Mouse (Mus musculus) stomach, postnatal 0 days (tissue): ENCODE measurements around the gene Krtap28-10.

Experiments
- CTCF ChIP-seq: IDR thresholded peaks from 2 replicates; pipeline ENCODE4 v1.5.1; 2016; ENCODE audit warnings: antibody characterized with exemption, low read depth, mild to moderate bottlenecking, moderate library complexity
- EP300 ChIP-seq: optimal IDR thresholded peaks from 2 replicates; pipeline ENCODE3; 2016; ENCODE audit warnings: antibody characterized with exemption

DNA sequence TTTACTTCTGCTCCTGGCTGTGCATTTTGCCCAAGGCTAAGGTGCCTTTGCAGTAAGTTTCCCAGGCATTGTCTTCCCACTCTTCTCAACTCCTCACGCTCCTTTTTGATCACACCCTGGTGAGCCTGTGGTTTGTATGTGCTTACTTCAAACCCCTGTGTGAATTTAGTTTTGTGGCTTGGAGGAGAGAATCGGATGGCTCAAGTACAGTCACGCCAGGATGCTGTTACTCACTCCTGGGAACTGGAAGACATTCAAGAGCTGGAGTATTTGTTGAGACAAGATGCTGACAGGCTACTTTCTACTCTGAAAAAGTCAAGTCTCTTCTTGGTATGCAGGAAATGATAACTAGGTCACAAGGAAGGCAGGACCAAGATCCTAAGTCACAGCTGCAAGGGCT is 49.0 kb upstream of the Krtap28-10 start:
- TF ChIP-seq EP300 (no peak), CTCF (no peak)
